Mouse (Mus musculus) brain, adult 2 months (tissue): Measurements from ENCODE around the gene Tal1.

ENCODE experiments used
- DNase-seq: peaks from one replicate; pipeline ENCODE4 v3.0.0; 2011; ENCODE audit warnings: low read depth, low spot score

Gene Tal1

DNA sequence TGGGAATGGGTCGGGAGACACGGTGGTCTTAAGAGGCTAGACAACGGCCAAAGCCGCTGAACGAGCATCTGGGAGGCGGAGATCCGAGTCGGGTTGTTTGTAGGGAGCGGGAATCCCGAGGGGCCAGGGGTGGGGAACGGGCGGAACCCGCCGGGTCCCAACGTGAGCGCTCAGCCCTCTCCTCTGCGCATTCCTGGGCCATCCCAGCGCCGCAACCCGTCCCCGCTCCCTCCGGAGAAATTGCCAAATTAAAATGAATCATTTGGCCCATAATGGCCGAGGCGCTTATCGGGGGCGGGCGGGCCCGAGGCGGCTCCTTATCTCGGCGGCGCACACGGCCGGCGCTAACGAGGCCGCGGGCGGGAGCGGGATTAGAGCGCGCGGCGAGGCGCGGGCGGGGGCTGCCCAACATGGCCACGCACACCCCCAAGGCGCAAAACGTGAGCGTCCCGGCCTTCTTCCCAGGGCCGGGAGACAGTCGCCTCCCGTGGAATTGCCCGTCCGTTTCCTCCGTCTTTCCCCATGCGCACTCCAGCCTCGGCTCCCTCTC is at the start of gene Tal1:
Gene Tal1 (plus strand): TSS at position 56 of the 550 bp plus-strand sequence.
- no peak for DNase-seq

DNA sequence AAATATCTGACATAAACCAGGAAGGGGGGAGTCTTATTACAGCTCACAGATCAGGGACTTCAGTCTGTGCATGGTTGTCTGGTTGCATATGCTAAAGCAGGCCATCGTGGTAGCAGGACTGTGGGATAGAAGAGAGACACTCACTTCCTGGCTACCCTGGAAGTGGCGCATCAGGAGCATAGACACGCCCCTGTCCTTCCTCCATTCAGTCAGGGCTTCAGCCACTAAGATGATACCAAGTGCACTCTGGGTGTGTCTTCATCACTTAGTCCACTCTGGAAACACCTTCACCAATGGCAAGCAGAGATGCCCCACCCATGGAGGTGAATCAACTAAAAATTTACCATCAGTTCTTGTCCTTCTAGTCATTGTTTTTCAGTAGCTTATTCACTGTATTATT is 42.0 kb upstream of the Tal1 start:
- DNase-seq: no peak

DNA sequence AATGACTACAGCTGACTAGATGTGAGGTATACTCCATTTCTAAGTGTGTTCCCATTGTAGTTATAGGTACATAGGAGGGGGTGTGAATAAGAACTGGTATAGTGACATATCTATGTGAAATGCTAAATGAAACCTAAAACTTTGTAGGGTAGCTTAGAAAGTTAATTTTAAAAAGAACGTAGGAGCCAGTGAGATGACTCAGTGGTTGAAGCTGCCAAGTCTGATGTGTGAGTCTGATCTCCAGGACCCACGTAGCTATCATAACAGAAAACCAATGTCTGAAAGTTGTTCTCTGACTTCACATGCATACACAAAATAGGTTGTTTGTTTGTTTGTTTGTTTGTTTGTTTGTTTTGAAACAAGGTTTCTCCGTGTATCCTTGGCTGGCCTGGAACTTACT is 36.2 kb upstream of the Tal1 start:
- peak; percentile 67 for DNase-seq

DNA sequence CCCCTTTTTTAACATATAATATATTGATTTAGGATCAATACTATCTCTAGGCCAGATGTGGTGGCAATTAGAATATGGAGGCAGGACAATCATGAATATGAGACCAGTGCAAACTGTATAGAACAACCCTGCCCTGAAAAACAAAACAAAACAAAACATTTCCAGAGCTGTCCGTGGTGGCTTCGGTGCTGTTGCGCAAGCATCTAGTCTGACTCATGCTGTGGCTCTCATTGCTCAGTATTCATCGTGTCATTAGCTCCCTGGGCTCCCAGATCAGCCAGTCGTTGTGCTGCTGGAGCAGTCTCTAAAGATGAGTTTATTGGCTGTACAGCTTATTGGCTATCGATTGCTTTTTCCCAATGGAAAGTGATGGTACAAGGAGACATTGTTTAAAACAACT is 21.2 kb upstream of the Tal1 start:
- DNase-seq: no peak

DNA sequence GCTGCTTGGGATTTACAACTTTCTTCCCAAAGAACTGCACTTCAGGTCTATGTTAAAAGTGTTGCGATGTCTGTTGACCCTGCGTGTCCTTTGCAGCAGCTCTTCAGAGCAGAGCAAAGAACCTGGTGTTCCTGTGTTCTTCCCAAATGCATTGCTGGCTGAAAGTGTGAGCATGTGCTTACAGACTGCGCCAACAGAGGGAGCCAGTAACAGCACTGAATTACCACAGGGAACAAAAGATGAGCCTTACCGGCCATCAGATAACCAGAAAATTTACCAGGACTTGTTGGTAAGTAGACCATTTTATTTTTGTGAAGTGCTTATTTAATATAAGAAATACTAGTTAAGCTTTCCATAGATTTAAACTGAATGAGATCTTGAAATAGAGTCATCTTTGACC is 18.0 kb upstream of the Tal1 start:
- peak; percentile 63 for DNase-seq

DNA sequence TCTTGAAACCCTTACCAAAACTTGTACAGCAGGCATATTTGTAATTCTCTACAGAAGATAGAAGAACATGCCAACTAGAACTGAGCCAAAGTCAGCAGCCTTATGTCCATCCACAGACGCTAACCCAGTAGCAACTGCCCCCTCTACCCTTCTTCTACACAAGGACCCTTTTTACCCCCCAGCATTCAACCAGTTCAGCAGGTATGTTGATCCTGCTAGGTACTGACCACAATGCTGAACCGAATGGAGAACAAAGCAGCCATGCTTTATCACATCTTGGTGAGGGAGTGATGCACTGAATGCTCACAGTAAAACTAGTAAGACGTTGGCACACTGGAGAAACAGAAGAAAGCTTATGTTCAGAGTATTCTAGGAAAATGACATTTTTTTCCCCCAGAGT is 10.6 kb upstream of the Tal1 start:
- no peak for DNase-seq

DNA sequence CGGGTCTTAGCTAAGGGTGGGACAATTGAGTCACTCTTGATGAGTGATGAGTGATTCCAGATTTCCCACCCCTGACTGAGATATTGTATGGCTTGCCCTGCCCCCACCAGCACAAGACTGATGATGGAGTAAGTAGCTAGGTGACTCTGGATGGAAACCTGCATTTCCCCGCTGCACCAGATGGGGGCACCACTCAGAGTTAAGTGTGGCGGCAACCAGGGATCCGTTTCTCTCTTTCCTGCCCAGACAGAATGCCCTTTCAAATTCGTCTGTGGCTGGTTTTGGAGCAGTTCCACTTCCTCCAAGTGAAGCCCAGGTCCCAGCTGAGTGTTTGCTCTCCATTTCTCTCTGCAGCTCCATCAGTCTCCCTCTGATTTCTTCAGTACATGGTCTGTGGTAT is 8.5 kb upstream of the Tal1 start:
- DNase-seq: peak; percentile 47

DNA sequence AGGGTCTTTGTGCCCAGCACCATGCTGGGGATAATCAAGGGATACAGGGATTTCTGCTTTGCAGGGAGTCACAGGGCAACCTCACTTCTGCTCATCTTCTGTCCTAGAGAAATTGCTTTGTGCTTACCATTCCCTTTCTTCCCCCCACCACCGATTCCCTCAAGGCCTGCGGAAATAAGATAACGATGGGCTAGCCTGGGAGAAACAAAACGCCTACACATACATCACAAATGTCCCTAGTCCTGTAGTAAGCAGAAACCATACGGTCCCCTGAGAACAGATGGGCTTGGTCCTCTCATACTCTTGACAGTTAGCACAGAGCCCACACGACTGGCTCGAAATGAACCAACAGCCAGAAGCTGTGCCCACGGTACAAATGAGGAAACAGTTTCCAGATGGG is 8.0 kb upstream of the Tal1 start:
- no peak for DNase-seq

DNA sequence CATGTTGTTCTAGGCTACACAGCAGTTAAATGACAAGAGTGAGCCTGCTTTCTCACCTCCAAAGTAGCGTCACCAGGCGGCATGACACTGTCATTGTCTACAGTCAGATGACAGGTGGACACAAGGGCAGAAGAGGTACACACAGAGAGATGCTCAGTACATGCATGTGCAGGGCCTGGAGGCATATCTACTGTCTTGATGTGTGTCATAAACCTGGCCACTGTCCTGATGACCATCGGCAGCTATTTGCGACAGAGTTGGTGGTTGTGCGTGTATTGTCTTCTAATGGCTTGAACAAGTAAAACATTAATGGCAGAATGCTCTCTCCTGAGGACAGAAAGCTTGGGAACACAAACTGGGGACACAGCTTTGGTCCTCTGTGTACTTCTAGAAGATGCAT is 5.0 kb upstream of the Tal1 start:
- DNase-seq: no peak

DNA sequence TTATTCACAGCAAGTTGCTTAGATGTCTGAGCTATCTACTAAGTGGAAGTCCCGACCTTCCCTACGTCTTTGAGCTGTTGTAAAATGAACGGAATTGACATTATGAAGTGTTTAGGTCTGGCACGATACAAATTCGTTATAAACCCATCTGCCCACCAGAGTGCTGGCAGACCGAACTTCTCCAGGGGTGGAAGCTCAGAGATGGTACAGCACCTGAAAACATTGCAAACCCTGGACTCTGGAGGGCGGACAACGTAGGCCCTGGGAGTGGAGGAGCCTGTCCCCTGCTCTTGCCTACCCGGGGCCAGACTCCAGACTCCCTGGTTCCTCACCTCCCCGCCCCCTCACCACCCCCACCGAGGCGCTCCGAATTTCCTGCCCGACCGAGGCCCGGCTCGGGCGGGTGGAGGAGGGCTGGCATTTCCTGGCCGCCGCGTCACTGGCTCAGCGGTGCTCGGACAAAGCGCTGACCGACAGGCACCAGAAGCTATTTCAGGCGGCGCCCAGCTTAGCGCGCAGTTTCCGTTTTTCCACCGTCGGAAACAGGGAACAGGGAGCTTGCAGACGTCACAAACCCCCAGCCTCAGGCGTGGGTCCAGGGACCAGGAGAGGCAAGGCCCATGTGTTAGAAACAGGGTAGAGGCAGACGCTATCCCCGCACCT is 3.8 kb upstream of the Tal1 start:
- DNase-seq: no peak

DNA sequence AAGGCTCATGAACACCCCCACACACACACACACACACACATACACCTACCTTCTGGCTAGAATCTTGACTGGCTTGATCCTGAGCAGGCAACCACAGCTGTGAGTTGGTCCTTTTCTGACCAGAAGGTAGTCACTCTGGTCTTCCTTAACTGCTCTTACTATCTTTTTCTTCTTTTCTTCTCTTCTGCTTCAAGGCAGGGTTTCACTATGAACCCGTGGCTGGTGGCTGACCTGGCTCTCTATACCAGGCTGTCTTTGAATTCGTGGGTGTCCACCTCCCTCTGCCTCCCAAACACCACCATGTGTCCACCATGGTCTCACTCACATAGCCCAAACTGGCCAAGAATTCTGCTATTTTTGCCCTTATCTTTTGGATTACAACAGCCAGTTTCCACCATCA is 1.2 kb upstream of the Tal1 start:
- no peak for DNase-seq

DNA sequence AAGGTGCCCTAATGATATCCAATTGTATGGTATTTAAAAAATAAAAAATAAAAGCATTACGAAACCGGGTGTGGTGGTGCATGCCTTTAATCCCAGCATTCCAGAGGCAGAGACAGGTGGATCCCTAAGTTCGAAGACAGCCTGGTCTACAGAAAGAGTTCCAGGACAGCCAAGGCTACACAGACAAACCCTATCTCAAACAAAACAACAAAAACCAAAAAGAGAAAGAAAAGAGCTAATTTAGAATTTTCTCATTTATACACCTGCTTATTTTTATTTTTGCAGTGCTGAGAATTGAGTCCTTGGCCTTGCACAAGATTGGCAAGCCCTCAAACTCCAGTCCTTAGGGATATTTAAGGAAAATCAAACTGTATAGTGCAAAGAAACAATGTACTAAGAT is 535 bp upstream of the Tal1 start:
- DNase-seq: no peak

DNA sequence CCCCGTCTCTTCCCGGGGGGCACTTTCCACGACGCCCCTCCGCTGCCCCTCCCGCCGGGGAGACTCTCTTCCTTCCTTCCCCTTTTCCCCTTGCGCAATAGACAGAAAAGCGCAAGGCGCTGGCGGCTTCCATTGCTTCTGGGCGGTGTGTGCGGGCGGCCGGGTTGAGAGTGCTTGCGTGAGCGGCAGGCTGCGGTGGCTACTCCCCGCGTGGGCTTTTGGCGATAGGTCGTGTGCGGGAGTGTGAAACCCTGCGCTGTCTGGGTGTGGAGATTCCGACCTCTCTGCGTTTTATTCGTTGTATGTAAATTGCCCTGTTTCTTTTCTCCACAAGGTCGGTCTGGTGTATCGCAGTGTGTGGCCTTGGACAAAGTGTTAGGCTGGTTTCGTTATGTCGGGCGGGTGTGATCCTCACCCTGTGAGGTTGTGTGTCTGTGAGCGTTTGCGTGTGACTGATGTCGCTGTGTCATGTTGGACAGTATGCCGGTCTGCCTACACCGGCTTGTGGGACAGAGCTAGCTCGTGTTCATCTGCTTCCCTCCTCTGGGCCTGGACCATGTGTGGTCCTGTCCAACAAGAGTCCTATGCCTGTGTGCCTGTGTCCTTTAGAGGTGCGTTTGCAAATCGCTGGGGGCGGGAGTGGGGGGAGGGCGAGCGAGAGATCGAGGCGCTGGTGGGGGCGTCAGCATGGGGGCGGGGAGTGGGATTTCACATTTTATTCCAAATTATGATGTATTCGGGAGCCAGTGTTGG is 871 bp downstream of the Tal1 start:
- no peak for DNase-seq

DNA sequence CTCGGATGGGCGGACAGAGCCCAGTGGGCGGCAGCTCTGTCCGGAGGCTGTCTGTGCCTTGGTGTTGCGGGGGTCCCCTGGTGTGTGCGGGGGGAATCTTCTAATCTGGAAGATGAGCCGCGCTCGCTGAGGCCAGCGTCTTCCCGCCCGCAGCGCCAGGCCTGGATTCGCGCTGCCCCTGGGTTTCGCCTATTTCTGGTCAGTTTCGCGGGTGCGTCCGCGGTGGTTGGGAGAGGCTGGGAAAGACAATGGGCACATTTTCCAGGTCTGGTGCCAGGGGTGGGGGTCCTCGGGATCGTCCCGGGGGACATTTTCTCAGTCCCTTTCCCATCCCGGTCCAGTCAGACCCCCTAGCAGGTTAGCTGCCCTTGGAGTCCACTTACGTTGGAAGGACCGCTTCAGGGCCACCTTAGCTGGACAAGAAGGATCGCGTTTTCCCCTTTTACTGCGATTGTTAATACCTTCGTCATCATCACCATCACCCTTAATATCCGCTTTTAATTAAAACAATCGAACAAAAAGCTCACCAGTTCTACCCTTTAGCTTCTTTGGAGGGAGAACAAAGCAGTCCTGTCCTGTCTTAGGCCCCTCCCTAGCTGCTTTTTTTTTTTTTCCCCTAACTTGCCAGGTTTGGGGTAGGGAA is 1.6 kb downstream of the Tal1 start:
- DNase-seq: no peak

DNA sequence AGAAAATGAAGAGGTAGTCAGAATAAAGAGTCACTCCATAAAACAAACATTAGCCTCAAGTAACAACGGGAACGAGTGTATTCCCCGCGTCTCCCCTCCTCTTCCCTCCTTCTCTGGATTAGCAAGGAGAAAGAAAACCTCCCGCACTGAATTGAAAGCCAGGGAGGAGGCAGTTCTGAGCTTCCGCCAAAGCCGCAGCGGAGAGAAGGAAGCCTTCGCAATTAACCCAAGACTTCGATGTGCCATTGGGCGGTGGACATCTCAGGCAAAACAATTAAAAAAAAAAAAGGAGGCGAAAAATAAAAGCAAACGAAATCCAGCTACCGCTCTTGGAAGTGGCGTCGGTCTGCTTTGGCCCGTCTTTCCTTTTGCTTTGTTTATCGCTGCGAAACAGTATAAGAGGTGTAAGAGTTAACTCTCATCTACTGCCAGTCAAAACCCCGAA is 2.1 kb downstream of the Tal1 start:
- DNase-seq: no peak

DNA sequence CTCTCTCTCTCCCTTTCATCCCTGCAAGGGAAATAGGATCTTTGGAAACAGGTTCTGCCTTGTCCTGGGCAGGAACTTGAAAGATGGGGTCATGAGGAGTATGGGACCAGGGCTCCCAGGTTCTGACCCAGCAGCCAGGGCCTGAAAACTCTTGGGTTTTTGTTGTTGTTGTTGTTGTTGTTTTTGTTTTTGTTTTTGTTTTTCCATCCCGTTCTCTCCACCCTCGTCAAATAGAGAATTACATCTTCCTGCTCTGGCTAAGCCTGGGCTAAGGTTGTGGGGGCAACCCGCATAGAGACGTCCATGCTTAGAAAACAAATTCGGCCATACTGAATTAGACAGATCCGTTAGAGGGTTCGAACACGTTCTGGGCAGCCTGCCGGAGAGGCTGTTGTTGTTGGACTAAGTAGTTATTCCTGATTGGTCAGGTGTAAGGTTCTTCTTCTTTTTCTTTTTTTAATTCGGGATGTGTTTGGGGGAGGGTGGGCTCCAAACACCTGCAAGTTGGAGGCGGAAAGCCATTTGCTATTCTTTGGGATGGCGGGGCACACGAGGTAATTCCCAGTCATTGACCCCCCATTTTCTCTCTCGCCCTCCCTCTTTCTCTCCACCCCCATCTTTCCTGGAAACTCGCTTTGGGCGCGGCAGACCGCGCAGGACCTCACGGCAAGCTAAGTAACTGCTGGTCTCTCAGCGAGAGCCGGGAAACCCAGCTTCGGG is 2.8 kb downstream of the Tal1 start:
- DNase-seq: no peak

DNA sequence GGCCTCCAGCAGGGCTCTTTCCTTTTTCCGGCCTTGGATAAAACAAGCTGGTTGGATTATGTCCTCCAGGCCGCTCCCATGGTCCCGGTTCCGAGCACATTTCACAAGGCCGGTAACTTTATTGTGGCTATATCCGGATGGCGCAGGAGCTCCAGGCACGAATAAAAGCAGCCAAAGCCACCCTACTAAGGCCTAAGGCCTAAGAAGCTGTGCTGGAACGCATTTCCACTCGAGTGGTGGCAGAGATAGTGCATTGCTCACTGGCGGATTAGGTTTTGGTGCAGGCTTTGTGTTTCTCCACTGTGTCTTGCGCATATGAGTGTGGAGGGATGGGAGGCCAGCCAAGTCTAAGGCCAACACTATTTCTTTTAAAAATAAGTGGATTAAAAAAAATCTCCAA is 3.6 kb downstream of the Tal1 start:
- DNase-seq: no peak

DNA sequence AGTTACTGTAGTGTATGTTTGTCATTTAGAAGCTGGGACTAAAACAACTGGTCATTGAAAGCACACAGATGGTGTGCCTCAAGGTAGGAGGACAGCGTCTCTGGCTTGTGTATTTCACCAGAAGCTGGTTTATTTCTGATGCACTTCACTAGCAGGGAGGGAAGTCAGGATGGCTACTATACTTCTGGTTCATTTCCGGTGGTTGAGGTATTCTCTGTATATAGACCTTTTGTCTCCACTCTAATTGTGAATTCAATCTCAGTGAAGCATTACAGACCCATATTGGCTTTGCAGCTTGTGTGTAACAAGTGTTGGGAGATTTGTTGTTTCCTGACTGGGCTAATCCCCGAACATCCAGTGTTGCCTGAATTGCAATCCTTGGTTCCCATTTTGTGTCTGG is 4.5 kb downstream of the Tal1 start:
- DNase-seq: no peak

DNA sequence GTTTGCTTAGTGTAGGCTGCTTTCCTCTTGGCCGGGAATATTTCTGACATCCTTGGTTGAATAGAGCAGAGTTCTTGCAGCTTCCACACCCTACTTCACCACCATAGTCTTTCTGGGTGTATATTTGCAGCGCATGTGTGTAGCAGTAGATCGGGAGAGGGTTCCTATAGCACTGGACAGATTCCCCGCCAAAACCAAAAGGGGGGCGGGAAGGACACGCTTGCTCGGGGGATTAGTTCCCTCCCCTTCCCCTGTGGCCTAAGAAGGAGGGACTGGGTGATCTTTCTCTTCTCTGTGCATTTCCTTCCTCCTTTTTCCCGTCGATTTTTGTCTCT is 6.3 kb downstream of the Tal1 start:
- no peak for DNase-seq

DNA sequence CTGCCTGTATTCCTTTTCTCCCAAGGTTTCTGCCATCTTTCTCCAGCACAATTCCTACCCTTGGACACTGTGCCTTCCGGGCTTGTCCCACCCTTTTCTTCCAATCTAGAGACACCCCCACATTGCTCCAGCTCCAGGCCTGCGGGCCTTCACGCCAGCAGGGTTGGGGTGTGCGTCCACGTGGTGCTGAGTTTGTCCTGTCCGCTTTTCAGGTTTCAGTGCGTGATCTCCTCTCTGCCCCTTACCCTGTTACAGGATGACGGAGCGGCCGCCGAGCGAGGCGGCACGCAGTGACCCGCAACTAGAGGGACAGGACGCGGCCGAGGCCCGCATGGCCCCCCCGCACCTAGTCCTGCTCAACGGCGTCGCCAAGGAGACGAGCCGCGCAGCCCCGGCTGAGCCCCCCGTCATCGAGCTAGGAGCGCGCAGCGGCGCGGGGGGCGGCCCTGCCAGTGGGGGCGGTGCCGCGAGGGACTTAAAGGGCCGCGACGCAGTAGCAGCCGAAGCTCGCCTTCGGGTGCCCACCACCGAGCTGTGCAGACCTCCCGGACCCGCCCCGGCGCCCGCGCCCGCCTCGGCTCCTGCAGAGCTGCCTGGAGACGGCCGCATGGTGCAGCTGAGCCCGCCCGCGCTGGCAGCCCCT is 6.8 kb downstream of the Tal1 start:
- no peak for DNase-seq

DNA sequence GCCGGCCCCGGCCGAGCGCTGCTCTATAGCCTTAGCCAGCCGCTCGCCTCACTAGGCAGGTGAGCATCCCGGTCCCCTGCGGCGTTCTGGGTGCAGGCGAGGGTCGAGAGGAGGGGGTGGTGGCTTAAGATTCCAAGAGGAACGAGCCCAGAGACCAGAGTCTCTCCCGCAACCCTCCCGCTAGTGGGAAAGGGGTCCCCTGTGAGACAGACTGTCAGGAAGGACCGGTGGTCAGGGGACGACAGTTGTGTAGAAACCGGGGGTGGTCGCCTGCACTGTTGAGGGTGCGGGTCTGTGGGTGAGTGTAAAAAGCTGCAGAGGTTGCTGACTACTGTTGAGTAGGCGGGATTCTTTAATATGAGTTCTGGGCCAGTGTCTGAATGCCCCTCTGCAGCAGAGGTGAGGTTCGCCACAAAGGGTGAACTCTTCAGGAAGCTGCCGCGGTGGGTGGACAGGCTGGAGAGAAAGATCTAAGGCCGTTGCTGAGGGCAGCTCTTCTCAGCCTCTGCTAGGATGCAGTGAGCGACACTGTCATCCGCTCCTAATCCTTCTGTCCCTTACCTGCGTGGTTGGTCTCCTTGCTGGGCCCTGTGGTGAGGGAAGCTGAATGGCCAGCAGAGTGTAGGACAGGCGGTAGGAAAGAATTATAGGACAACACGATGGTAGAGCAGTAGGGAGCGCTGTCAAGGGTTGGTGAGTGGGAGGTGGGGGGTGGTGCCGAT is 7.5 kb downstream of the Tal1 start:
- no peak for DNase-seq
